Mouse (Mus musculus): ENCODE results near the gene Spock2. TPM values are rescaled to one million over a fixed set of nuclear protein-coding genes. Genes with fewer than 3 reads are reported as not detected.

Gene Spock2
- polyA plus RNA-seq (2012), result 0.02 TPM in 1 of 2 replicates, not detected in the other

GRCm38 (mm10) chr10:60106146-60106530 lies at the start of gene Spock2:
Spock2 (plus strand) TSS chr10:60106219.
- no peak for TF ChIP-seq GATA1 (IDR thresholded peaks at IDR 0.05; ENCODE audit: low read length)

- no peak for TF ChIP-seq GATA1 (IDR thresholded peaks at IDR 0.05; ENCODE audit: low read length)
Observed at GRCm38 (mm10) chr10:60062173-60062572, 43.8 kb upstream of the Spock2 start.

- no peak for TF ChIP-seq GATA1 (IDR thresholded peaks at IDR 0.05; ENCODE audit: low read length)
Observed at GRCm38 (mm10) chr10:60062931-60063330, 43.1 kb upstream of the Spock2 start.

- TF ChIP-seq GATA1 (IDR thresholded peaks at IDR 0.05; ENCODE audit: low read length), result no peak
Observed at GRCm38 (mm10) chr10:60066524-60066923, 39.5 kb upstream of the Spock2 start.

- no peak for TF ChIP-seq GATA1 (IDR thresholded peaks at IDR 0.05; ENCODE audit: low read length)
Observed at GRCm38 (mm10) chr10:60075159-60075558, 30.9 kb upstream of the Spock2 start.

GRCm38 (mm10) chr10:60077226-60077625 lies 28.8 kb upstream of the Spock2 start:
- TF ChIP-seq GATA1 (IDR thresholded peaks at IDR 0.05; ENCODE audit: low read length), result no peak

GRCm38 (mm10) chr10:60077736-60078560 lies 28.1 kb upstream of the Spock2 start:
- no peak for TF ChIP-seq GATA1 (IDR thresholded peaks at IDR 0.05; ENCODE audit: low read length)

GRCm38 (mm10) chr10:60078561-60078917 lies 27.5 kb upstream of the Spock2 start:
- TF ChIP-seq GATA1 (IDR thresholded peaks at IDR 0.05; ENCODE audit: low read length), result no peak

GRCm38 (mm10) chr10:60080171-60080570 lies 25.8 kb upstream of the Spock2 start:
- no peak for TF ChIP-seq GATA1 (IDR thresholded peaks at IDR 0.05; ENCODE audit: low read length)

GRCm38 (mm10) chr10:60080601-60080981 lies 25.4 kb upstream of the Spock2 start:
- no peak for TF ChIP-seq GATA1 (IDR thresholded peaks at IDR 0.05; ENCODE audit: low read length)

- no peak for TF ChIP-seq GATA1 (IDR thresholded peaks at IDR 0.05; ENCODE audit: low read length)
Observed at GRCm38 (mm10) chr10:60080982-60081825, 24.8 kb upstream of the Spock2 start.

GRCm38 (mm10) chr10:60081905-60082304 lies 24.1 kb upstream of the Spock2 start:
- no peak for TF ChIP-seq GATA1 (IDR thresholded peaks at IDR 0.05; ENCODE audit: low read length)

- TF ChIP-seq GATA1 (IDR thresholded peaks at IDR 0.05; ENCODE audit: low read length), result no peak
Observed at GRCm38 (mm10) chr10:60084065-60084464, 22.0 kb upstream of the Spock2 start.

- TF ChIP-seq GATA1 (IDR thresholded peaks at IDR 0.05; ENCODE audit: low read length), result no peak
Observed at GRCm38 (mm10) chr10:60092311-60092710, 13.7 kb upstream of the Spock2 start.

GRCm38 (mm10) chr10:60093751-60094150 lies 12.3 kb upstream of the Spock2 start:
- no peak for TF ChIP-seq GATA1 (IDR thresholded peaks at IDR 0.05; ENCODE audit: low read length)

GRCm38 (mm10) chr10:60095558-60095957 lies 10.5 kb upstream of the Spock2 start:
- TF ChIP-seq GATA1 (IDR thresholded peaks at IDR 0.05; ENCODE audit: low read length), result no peak
